ENCODE assay signal across 19 mouse cellular contexts in the genomic region with DNA sequence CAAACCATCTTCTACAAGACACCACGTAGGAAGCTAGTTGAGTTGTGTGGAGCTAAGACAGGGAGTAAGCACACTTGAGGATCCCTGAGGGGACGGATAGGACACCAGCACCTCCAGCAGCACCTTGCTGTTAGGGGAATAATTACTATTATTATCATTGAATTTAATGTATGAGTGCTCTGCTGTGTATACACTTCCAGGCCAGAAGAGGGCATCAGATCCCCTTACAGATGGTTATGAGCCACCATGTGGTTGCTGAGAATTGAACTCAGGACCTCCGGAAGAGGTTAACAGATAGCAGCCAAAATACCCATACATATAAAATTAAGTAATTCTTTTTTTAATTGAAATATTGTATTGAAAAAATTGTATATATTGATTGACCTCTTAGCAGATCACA. TPM values are rescaled to one million over a fixed set of nuclear protein-coding genes. Genes with fewer than 3 reads are reported as not detected.
A peak's percentile ranks its signal among the peaks of the same experiment; 100 is the strongest.
DNase-seq lines count a peak whose midpoint lies in the region; ATAC-seq and TF ChIP-seq lines count a peak whose summit lies in the region.
"Had no signal": no experiment of that assay in that cellular context is flagged by ENCODE, and none has a peak within 500 bp of the region (broad histone marks: within the 10 kb centered on the region; RNA-seq: fewer than 3 reads in every experiment).

No protein-coding gene starts in this region.

- no peak overlapping the region for H3K9ac ChIP-seq in liver, adult 2 months (ENCODE audit: low read depth, low read length)
- H3K9ac ChIP-seq in liver, embryonic 11.5 days (ENCODE audit: low read depth, low read length) = no peak overlapping the region
- H3K9ac ChIP-seq: forebrain, embryonic 13.5 days; neural tube, embryonic 13.5 days had no signal

- H3K4me1 ChIP-seq in liver, adult 2 months (ENCODE audit: control insufficient read depth, insufficient read depth, low read length) = peaks cover 1% of the 10 kb centered on the region
- H3K4me1 ChIP-seq in liver, embryonic 11.5 days (replicated peaks; ENCODE audit: control insufficient read depth, insufficient read depth, low read length) = no peaks in the 10 kb centered on the region; the same call in 1 of the 2 replicates
- H3K4me1 ChIP-seq: embryonic facial prominence, embryonic 10.5 days; forebrain, embryonic 13.5 days; hindbrain, embryonic 10.5 days; midbrain, embryonic 10.5 days; neural tube, embryonic 13.5 days had no signal

- DNase-seq in gastrocnemius, adult 2 months = no peak
- no peak for DNase-seq in gastrocnemius, adult 18-20 months (ENCODE audit: low spot score)
- DNase-seq in liver, adult 2 months (ENCODE audit: extremely low read depth, low read depth, low spot score) = no peak
- no peak for DNase-seq in liver, embryonic 11.5 days (ENCODE audit: low spot score)
- no peak for DNase-seq in layer of hippocampus, adult 9-11 months
- DNase-seq in right cerebral cortex, postnatal 4 days = no peak
- DNase-seq: adrenal gland, postnatal 10 days; cerebellum, adult 11-12 months; kidney, postnatal 14 days; lung, postnatal 10 days had no signal

- no peaks in the 10 kb centered on the region for H3K9me3 ChIP-seq in liver, embryonic 11.5 days (ENCODE audit: control insufficient read depth, low read length)
- H3K9me3 ChIP-seq: embryonic facial prominence, embryonic 10.5 days; forebrain, embryonic 13.5 days; G1E; hindbrain, embryonic 10.5 days; midbrain, embryonic 10.5 days; neural tube, embryonic 13.5 days had no signal

- no peak overlapping the region for H3K4me2 ChIP-seq in liver, embryonic 11.5 days
- H3K4me2 ChIP-seq: forebrain, embryonic 13.5 days; neural tube, embryonic 13.5 days had no signal

- no peak overlapping the region for H3K4me3 ChIP-seq in gastrocnemius, adult 2 months
- no peak overlapping the region for H3K4me3 ChIP-seq in liver, adult 2 months (ENCODE audit: insufficient read depth, low read depth, low read length)
- no peak overlapping the region for H3K4me3 ChIP-seq in liver, embryonic 11.5 days (ENCODE audit: low read depth, low read length)
- H3K4me3 ChIP-seq: embryonic facial prominence, embryonic 10.5 days; forebrain, embryonic 13.5 days; hindbrain, embryonic 10.5 days; midbrain, embryonic 10.5 days; neural tube, embryonic 13.5 days had no signal

- 97% methylated on average over 3 of the region's 3 CpGs for whole genome bisulfite sequencing in liver, adult 2 months
- WGBS in liver, embryonic 11.5 days = 90% methylated on average over 3 of the region's 3 CpGs

- H3K36me3 ChIP-seq in liver, adult 2 months (ENCODE audit: control insufficient read depth, insufficient read depth, low read length) = peaks cover 65% of the 10 kb centered on the region
- peaks cover 47% of the 10 kb centered on the region for H3K36me3 ChIP-seq in liver, embryonic 11.5 days (ENCODE audit: control insufficient read depth, insufficient read depth, low read length)

- H3K79me2 ChIP-seq in liver, adult 2 months (ENCODE audit: control insufficient read depth, insufficient read depth, low read length) = no peaks in the 10 kb centered on the region

- ATAC-seq in liver, embryonic 11.5 days (replicated peaks; ENCODE audit: low FRiP score) = no peak
- ATAC-seq in CD4-positive, CD25-positive, alpha-beta regulatory T cell, adult 4 months = peak; percentile 47
- ATAC-seq in granulocyte monocyte progenitor cell, adult 5-6 weeks (replicated peaks; ENCODE audit: poor library complexity, severe bottlenecking) = peak; percentile 40; the same call in 1 of the 2 replicates
- ATAC-seq: forebrain, embryonic 13.5 days; inflammation-experienced regulatory T-cells, adult 6 months had no signal

- H3K27ac ChIP-seq in gastrocnemius, adult 2 months = no peak overlapping the region
- H3K27ac ChIP-seq in liver, adult 2 months (replicated peaks; ENCODE audit: insufficient read depth, low read depth, low read length) = no peak overlapping the region
- no peak overlapping the region for H3K27ac ChIP-seq in liver, embryonic 11.5 days (ENCODE audit: low read depth, low read length)
- H3K27ac ChIP-seq: embryonic facial prominence, embryonic 10.5 days; forebrain, embryonic 13.5 days; hindbrain, embryonic 10.5 days; midbrain, embryonic 10.5 days; neural tube, embryonic 13.5 days had no signal

- TF ChIP-seq CTCF in gastrocnemius, adult 2 months (IDR thresholded peaks at IDR 0.05) = peak; percentile 53
- 0 out of 2 replicates have a peak, but pooled peaks have one; percentile 16 for TF ChIP-seq CTCF in liver, adult 2 months (IDR thresholded peaks at IDR 0.05; ENCODE audit: low read depth, low read length)

- no peak for TF ChIP-seq POLR2A in liver, adult 2 months (IDR thresholded peaks at IDR 0.05; ENCODE audit: extremely low read depth, insufficient read depth, low read length)

- no peaks in the 10 kb centered on the region for H3K27me3 ChIP-seq in liver, adult 2 months (ENCODE audit: control insufficient read depth, insufficient read depth, low read length)
- no peaks in the 10 kb centered on the region for H3K27me3 ChIP-seq in liver, embryonic 11.5 days (replicated peaks; ENCODE audit: control insufficient read depth, insufficient read depth, low read length)
- H3K27me3 ChIP-seq: forebrain, embryonic 13.5 days; neural tube, embryonic 13.5 days had no signal

- intact Hi-C loops in gastrocnemius, adult 2 months (cut with DNase I) = loop anchor here (5.0 kb wide), 1 partner anchor 62 kb away; no protein-coding TSS in a partner anchor

RNA-seq across cellular contexts. Expression of a gene that starts 9.3 kb away (rescaled TPM):
- total RNA-seq in gastrocnemius, adult 2 months (2021) = 100 to 1,000 TPM; 129 to 145 TPM
- total RNA-seq in gastrocnemius, adult 18-20 months (2021) = 100 to 1,000 TPM; 115 to 135 TPM
- total RNA-seq in liver, adult 2 months (2014; rRNA removed) = 73.0 and 76.2 TPM in 2 replicates
- polyA plus RNA-seq in liver, adult 2 months (2012; rRNA removed) = 44.9 and 53.2 TPM in 2 replicates
- polyA plus RNA-seq in liver, embryonic 11.5 days (2014; fragmentation: Nextera tagmentation; extraction: Ambion mirVana) = 166 and 177 TPM in 2 replicates
- polyA plus RNA-seq in CD4-positive, CD25-positive, alpha-beta regulatory T cell, adult 4 months (2017; shearing (Covaris generic)) = 10 to 100 TPM; 88.4 to 94.6 TPM
- 79.8 and 111 TPM in 2 replicates for total RNA-seq in granulocyte monocyte progenitor cell, adult 5-6 weeks (2014; fragmentation: Nextera tagmentation)
- total RNA-seq in granulocyte monocyte progenitor cell, adult 5-6 weeks (2017) = 88.5 and 108 TPM in 2 replicates

RNA-seq across cellular contexts. Expression of a gene that starts 22.4 kb away (rescaled TPM):
- total RNA-seq in gastrocnemius, adult 2 months (2021) = 10 to 100 TPM; 48.9 to 61.4 TPM
- 10 to 100 TPM; 57.6 to 68.1 TPM for total RNA-seq in gastrocnemius, adult 18-20 months (2021)
- 279 and 331 TPM in 2 replicates for total RNA-seq in liver, adult 2 months (2014; rRNA removed)
- polyA plus RNA-seq in liver, adult 2 months (2012; rRNA removed) = 92.3 and 126 TPM in 2 replicates
- polyA plus RNA-seq in liver, embryonic 11.5 days (2014; fragmentation: Nextera tagmentation; extraction: Ambion mirVana) = 218 and 237 TPM in 2 replicates
- 10 to 100 TPM; 64.5 to 77.4 TPM for polyA plus RNA-seq in CD4-positive, CD25-positive, alpha-beta regulatory T cell, adult 4 months (2017; shearing (Covaris generic))
- 67.1 and 84.1 TPM in 2 replicates for total RNA-seq in granulocyte monocyte progenitor cell, adult 5-6 weeks (2014; fragmentation: Nextera tagmentation)
- 169 and 176 TPM in 2 replicates for total RNA-seq in granulocyte monocyte progenitor cell, adult 5-6 weeks (2017)

RNA-seq across cellular contexts. Expression of a gene that starts 24.6 kb away (rescaled TPM):
- total RNA-seq in gastrocnemius, adult 2 months (2021) = 10 to 100 TPM; 12.3 to 14.4 TPM
- 10 to 100 TPM; 13.0 to 15.1 TPM for total RNA-seq in gastrocnemius, adult 18-20 months (2021)
- total RNA-seq in liver, adult 2 months (2014; rRNA removed) = 26.8 and 31.3 TPM in 2 replicates
- polyA plus RNA-seq in liver, adult 2 months (2012; rRNA removed) = 111 and 123 TPM in 2 replicates
- 39.0 and 47.4 TPM in 2 replicates for polyA plus RNA-seq in liver, embryonic 11.5 days (2014; fragmentation: Nextera tagmentation; extraction: Ambion mirVana)
- polyA plus RNA-seq in CD4-positive, CD25-positive, alpha-beta regulatory T cell, adult 4 months (2017; shearing (Covaris generic)) = 1 to 10 TPM; 1.9 to 4.0 TPM
- 14.7 and 19.2 TPM in 2 replicates for total RNA-seq in granulocyte monocyte progenitor cell, adult 5-6 weeks (2014; fragmentation: Nextera tagmentation)
- 20.3 and 24.8 TPM in 2 replicates for total RNA-seq in granulocyte monocyte progenitor cell, adult 5-6 weeks (2017)

RNA-seq across cellular contexts. Expression of a gene that starts 44.3 kb away (rescaled TPM):
- total RNA-seq in gastrocnemius, adult 2 months (2021) = 10 to 100 TPM; 13.9 to 19.7 TPM
- 10 to 100 TPM; 12.4 to 15.2 TPM for total RNA-seq in gastrocnemius, adult 18-20 months (2021)
- total RNA-seq in liver, adult 2 months (2014; rRNA removed) = 19.8 and 22.4 TPM in 2 replicates
- polyA plus RNA-seq in liver, adult 2 months (2012; rRNA removed) = 19.3 and 23.2 TPM in 2 replicates
- 9.1 and 9.3 TPM in 2 replicates for polyA plus RNA-seq in liver, embryonic 11.5 days (2014; fragmentation: Nextera tagmentation; extraction: Ambion mirVana)
- 1 to 10 TPM; 1.9 to 5.0 TPM for polyA plus RNA-seq in CD4-positive, CD25-positive, alpha-beta regulatory T cell, adult 4 months (2017; shearing (Covaris generic))
- total RNA-seq in granulocyte monocyte progenitor cell, adult 5-6 weeks (2014; fragmentation: Nextera tagmentation) = 5.0 and 9.0 TPM in 2 replicates
- total RNA-seq in granulocyte monocyte progenitor cell, adult 5-6 weeks (2017) = 6.5 and 6.6 TPM in 2 replicates
